ENCODE assay signal across 17 mouse cellular contexts in the genomic region with DNA sequence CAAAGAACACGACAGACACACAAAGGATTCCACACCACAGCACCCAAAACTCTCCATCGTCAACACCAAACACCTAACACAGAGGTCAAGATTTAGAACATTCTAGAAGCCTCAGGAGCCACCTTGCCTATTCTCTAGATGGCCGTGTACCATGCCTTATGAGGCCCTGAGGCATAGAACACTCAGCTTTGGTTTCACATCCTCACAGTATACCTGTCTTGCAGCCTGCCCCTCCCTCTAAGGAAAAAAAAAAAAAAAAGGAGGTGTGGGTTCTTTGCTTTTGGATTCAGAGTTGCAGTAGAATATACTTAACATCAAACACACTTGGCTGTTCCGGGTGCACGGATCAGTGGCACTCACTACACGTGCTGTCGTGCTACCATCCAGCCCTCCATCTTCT. TPM values are rescaled to one million over a fixed set of nuclear protein-coding genes. Genes with fewer than 3 reads are reported as not detected.
DNase-seq lines count a peak whose midpoint lies in the region; ATAC-seq and TF ChIP-seq lines count a peak whose summit lies in the region.
"Had no signal": no experiment of that assay in that cellular context is flagged by ENCODE, and none has a peak within 500 bp of the region (broad histone marks: within the 10 kb centered on the region; RNA-seq: fewer than 3 reads in every experiment).

No protein-coding gene starts in this region.

- WGBS in spleen, adult 2 months, result 71% methylated on average over 7 of the region's 7 CpGs
- 54% methylated on average over 7 of the region's 7 CpGs for WGBS in kidney, embryonic 14.5 days

- no peak for ATAC-seq in frontal cortex, adult (ENCODE audit: low TSS enrichment)
- ATAC-seq in kidney, embryonic 14.5 days (ENCODE audit: low FRiP score, low TSS enrichment), result no peak
- ATAC-seq: forebrain, postnatal 0 days had no signal

- H3K9me3 ChIP-seq in ES-Bruce4 (replicated peaks; ENCODE audit: control insufficient read depth, insufficient read depth, low read length, poor library complexity, severe bottlenecking), result no peaks in the 10 kb centered on the region
- H3K9me3 ChIP-seq in kidney, embryonic 14.5 days (ENCODE audit: control insufficient read depth, low read length), result no peaks in the 10 kb centered on the region
- H3K9me3 ChIP-seq: hindbrain, embryonic 12.5 days; neural tube, embryonic 12.5 days had no signal

- H3K4me1 ChIP-seq in spleen, adult 2 months (ENCODE audit: control insufficient read depth, insufficient read depth, insufficient read length), result peaks cover 76% of the 10 kb centered on the region; the same call in 1 of the 2 replicates
- peaks cover 22% of the 10 kb centered on the region for H3K4me1 ChIP-seq in ES-Bruce4 (ENCODE audit: control insufficient read depth, insufficient read depth, low read length)
- H3K4me1 ChIP-seq in kidney, embryonic 14.5 days (ENCODE audit: control insufficient read depth, insufficient read depth, low read length), result peaks cover 70% of the 10 kb centered on the region

- H3K27me3 ChIP-seq in spleen, adult 2 months (ENCODE audit: control insufficient read depth, insufficient read depth, low read length), result no peaks in the 10 kb centered on the region
- H3K27me3 ChIP-seq in ES-Bruce4 (ENCODE audit: control insufficient read depth, insufficient read depth, low read length, poor library complexity, severe bottlenecking), result no peaks in the 10 kb centered on the region
- H3K27me3 ChIP-seq in kidney, embryonic 14.5 days (ENCODE audit: control insufficient read depth, insufficient read depth, low read length), result no peaks in the 10 kb centered on the region
- H3K27me3 ChIP-seq: megakaryocyte, embryonic 14.5 days; neural tube, embryonic 12.5 days had no signal

- no peak for TF ChIP-seq CTCF in spleen, adult 2 months (IDR thresholded peaks at IDR 0.05; ENCODE audit: extremely low read depth, insufficient read depth, insufficient read length, insufficient replicate concordance)
- no peak for TF ChIP-seq CTCF in ES-Bruce4 (IDR thresholded peaks at IDR 0.05; ENCODE audit: low read depth, low read length)

- no peak overlapping the region for H3K4me2 ChIP-seq in kidney, embryonic 14.5 days (replicated peaks; ENCODE audit: low read depth, low read length)
- H3K4me2 ChIP-seq: hindbrain, embryonic 12.5 days; neural tube, embryonic 12.5 days had no signal

- no peaks in the 10 kb centered on the region for H3K36me3 ChIP-seq in spleen, adult 2 months (ENCODE audit: control insufficient read depth, insufficient read depth, low read length)
- H3K36me3 ChIP-seq in ES-Bruce4 (ENCODE audit: control insufficient read depth, insufficient read depth, low read length, poor library complexity, severe bottlenecking), result no peaks in the 10 kb centered on the region
- no peaks in the 10 kb centered on the region for H3K36me3 ChIP-seq in kidney, embryonic 14.5 days (ENCODE audit: control insufficient read depth, insufficient read depth, low read length)
- H3K36me3 ChIP-seq: hindbrain, embryonic 12.5 days; neural tube, embryonic 12.5 days had no signal

- TF ChIP-seq POLR2A in spleen, adult 2 months (IDR thresholded peaks at IDR 0.05; ENCODE audit: low read depth, low read length), result no peak
- TF ChIP-seq POLR2A in ES-Bruce4 (IDR thresholded peaks at IDR 0.05; ENCODE audit: insufficient read depth, low read length), result no peak

- H3K9ac ChIP-seq in ES-Bruce4 (ENCODE audit: low read depth, poor library complexity, severe bottlenecking), result no peak overlapping the region
- H3K9ac ChIP-seq in kidney, embryonic 14.5 days (ENCODE audit: low read depth, low read length), result no peak overlapping the region
- H3K9ac ChIP-seq: forebrain, postnatal 0 days; hindbrain, embryonic 12.5 days; neural tube, embryonic 12.5 days had no signal

- TF ChIP-seq EP300 in ES-Bruce4 (IDR thresholded peaks at IDR 0.05; ENCODE audit: insufficient read depth, low read depth, low read length), result no peak

- peak overlapping the region; percentile 62 for H3K27ac ChIP-seq in spleen, adult 2 months (ENCODE audit: insufficient read depth, low read length)
- H3K27ac ChIP-seq in ES-Bruce4 (ENCODE audit: insufficient read depth, low read length), result peak overlapping the region; percentile 72
- no peak overlapping the region for H3K27ac ChIP-seq in kidney, embryonic 14.5 days (ENCODE audit: low read depth, low read length)
- H3K27ac ChIP-seq: hindbrain, embryonic 12.5 days; neural tube, embryonic 12.5 days had no signal

- H3K4me3 ChIP-seq in spleen, adult 2 months (ENCODE audit: extremely low read depth, insufficient read depth, insufficient read length), result no peak overlapping the region
- H3K4me3 ChIP-seq in ES-Bruce4 (ENCODE audit: low read depth, low read length), result no peak overlapping the region
- no peak overlapping the region for H3K4me3 ChIP-seq in kidney, embryonic 14.5 days (ENCODE audit: low read length)
- H3K4me3 ChIP-seq: hindbrain, embryonic 12.5 days; megakaryocyte, embryonic 14.5 days; neural tube, embryonic 12.5 days had no signal

- DNase-seq in spleen, adult 2 months (ENCODE audit: low read depth in 1 of 2, low spot score in 2 of 2), result no peak
- no peak for DNase-seq in spleen, postnatal 4 days (ENCODE audit: low spot score in 2 of 2)
- peak; percentile 68 for DNase-seq in naive thymus-derived CD4-positive, alpha-beta T cell, adult 2 months (ENCODE audit: low read depth)
- no peak for DNase-seq in cerebellum, adult 9-10 months
- DNase-seq: adrenal gland, postnatal 36 days; cerebellum, adult 8-10 months; forebrain, postnatal 0 days; kidney, postnatal 14 days; lung, postnatal 14 days; right cerebral cortex, postnatal 14 days; thymus, postnatal 14 days had no signal

RNA-seq across cellular contexts. Expression of a gene that starts 17.8 kb away (rescaled TPM):
- polyA plus RNA-seq in spleen, adult 2 months (2012; rRNA removed), result 48.3 and 51.8 TPM in 2 replicates
- 69.0 and 73.5 TPM in 2 replicates for polyA plus RNA-seq in ES-Bruce4 (2011; ENCODE audit: insufficient read depth, insufficient read length, low read depth, missing spikeins)
- 10.4 and 15.3 TPM in 2 replicates for polyA plus RNA-seq in kidney, embryonic 14.5 days (2014; fragmentation: Nextera tagmentation; extraction: Ambion mirVana)
